In genomic region chr12:3235646-3236161, GRCm38 (mm10) we compare ENCODE assay signal across 7 mouse cellular contexts.
A peak's percentile ranks its signal among the peaks of the same experiment; 100 is the strongest.
DNase-seq lines count a peak whose midpoint lies in the region; ATAC-seq and TF ChIP-seq lines count a peak whose summit lies in the region.

No protein-coding gene starts in this region.

- ATAC-seq in intestine, embryonic 15.5 days, result peak; percentile 87

- H3K9ac ChIP-seq in intestine, embryonic 15.5 days, result peak overlapping the region; percentile 46

- TF ChIP-seq CTCF in small intestine, adult 2 months (IDR thresholded peaks at IDR 0.05; ENCODE audit: extremely low read depth, insufficient read length, insufficient replicate concordance, low read depth, low read length), result peak; percentile 84

- peaks cover 35% of the 10 kb centered on the region for H3K36me3 ChIP-seq in intestine, embryonic 15.5 days
- peaks cover 40% of the 10 kb centered on the region for H3K36me3 ChIP-seq in midbrain, embryonic 10.5 days
- peaks cover 7% of the 10 kb centered on the region for H3K36me3 ChIP-seq in small intestine, adult 2 months (ENCODE audit: control insufficient read depth, insufficient read depth, low read length)

- H3K27me3 ChIP-seq in intestine, embryonic 15.5 days (replicated peaks), result no peaks in the 10 kb centered on the region
- no peaks in the 10 kb centered on the region for H3K27me3 ChIP-seq in midbrain, embryonic 10.5 days (ENCODE audit: low read depth, poor library complexity, severe bottlenecking)
- H3K27me3 ChIP-seq in small intestine, adult 2 months (ENCODE audit: control insufficient read depth, insufficient read depth, low read length), result no peaks in the 10 kb centered on the region

- no peaks in the 10 kb centered on the region; the same call in 1 of the 2 replicates for H3K9me3 ChIP-seq in intestine, embryonic 15.5 days
- H3K9me3 ChIP-seq in midbrain, embryonic 10.5 days (replicated peaks), result peaks cover 36% of the 10 kb centered on the region

- H3K4me2 ChIP-seq in intestine, embryonic 15.5 days (replicated peaks), result peak overlapping the region; percentile 61

- no peaks in the 10 kb centered on the region for H3K4me1 ChIP-seq in intestine, embryonic 15.5 days (replicated peaks)
- H3K4me1 ChIP-seq in midbrain, embryonic 10.5 days, result peaks cover 7% of the 10 kb centered on the region
- peaks cover 8% of the 10 kb centered on the region for H3K4me1 ChIP-seq in small intestine, adult 2 months (ENCODE audit: control insufficient read depth, insufficient read depth, insufficient read length, low read length)

- H3K27ac ChIP-seq in intestine, embryonic 15.5 days, result peak overlapping the region; percentile 75
- H3K27ac ChIP-seq in midbrain, embryonic 10.5 days (replicated peaks), result peak overlapping the region; percentile 85
- H3K27ac ChIP-seq in small intestine, adult 2 months (ENCODE audit: insufficient read depth, low read depth, low read length), result peak overlapping the region; percentile 41

- no peak for TF ChIP-seq POLR2A in small intestine, adult 2 months (IDR thresholded peaks at IDR 0.05; ENCODE audit: low read depth, low read length)

- 18% methylated on average over 39 of the region's 39 CpGs for WGBS in intestine, embryonic 15.5 days
- 20% methylated on average over 39 of the region's 39 CpGs for WGBS in midbrain, embryonic 10.5 days
- WGBS in small intestine, adult 2 months, result 40% methylated on average over 39 of the region's 39 CpGs

- DNase-seq in adrenal gland, adult 18-20 months (ENCODE audit: low spot score in 2 of 2), result peak; percentile 96 to 97
- DNase-seq in embryo, embryonic 10.5 days (ENCODE audit: low spot score), result peak; percentile 89
- DNase-seq in gastrocnemius, postnatal 36 days, result peak; percentile 88 to 91
- DNase-seq in left cerebral cortex, postnatal 25 days (ENCODE audit: low spot score in 2 of 2), result peak; percentile 96 to 99
- peak; percentile 90 for DNase-seq in midbrain, embryonic 10.5 days (ENCODE audit: low spot score)

- H3K4me3 ChIP-seq in intestine, embryonic 15.5 days (replicated peaks), result peak overlapping the region; percentile 58
- peak overlapping the region; percentile 66 for H3K4me3 ChIP-seq in midbrain, embryonic 10.5 days
- peak overlapping the region; percentile 69 for H3K4me3 ChIP-seq in small intestine, adult 2 months (ENCODE audit: low read depth, low read length)

- intact Hi-C loops in gastrocnemius, postnatal 36 days (cut with DNase I), result loop anchor here (5.0 kb wide), 2 partner anchors 72 to 132 kb away; partner anchors contain the start of genes Kif3c and Rab10
- intact Hi-C loops in left cerebral cortex, postnatal 25 days (cut with DNase I), result loop anchor here (1.0 to 2.0 kb wide), 2 partner anchors 75 to 129 kb away; partner anchors contain the start of gene Kif3c

Comparison
In these comparisons a context has a peak if more than half of its experiments do, and no peak if none do; other contexts are left out.
1. Peak in every context shown above with its lines: DNase-seq, ATAC-seq, H3K4me3 ChIP-seq and H3K27ac ChIP-seq.